Mouse (Mus musculus) brown adipose tissue, adult 24 weeks (tissue): ENCODE measurements around the gene Cbs. TPM values are rescaled to one million over a fixed set of nuclear protein-coding genes. Genes with fewer than 3 reads are reported as not detected.

Experiments used
- H3K27ac ChIP-seq: fragments of 200-500 bp; replicated peaks from 2 replicates; pipeline ENCODE4 v1.5.1; 2012; ENCODE audit warnings: low read depth, mild to moderate bottlenecking, low read length
- H3K4me1 ChIP-seq: fragments of 200-500 bp; 2 replicates; pipeline ENCODE4 v1.6.1; 2012; ENCODE audit warnings: low read length, mixed read lengths; ENCODE audit not compliant: control insufficient read depth, insufficient read depth, insufficient read length
- H3K4me3 ChIP-seq: fragments of 200-500 bp; 2 replicates; pipeline ENCODE4 v1.5.1; 2012; ENCODE audit warnings: low read depth, mild to moderate bottlenecking, low read length, moderate library complexity; ENCODE audit not compliant: insufficient read depth
- polyA plus RNA-seq: library from polyadenylated mRNA; stranded (reverse); fragments of >200 nt; gene quantifications from 2 replicates; pipeline ENCODE4 v1.2.4, GENCODE M21; 2012; ENCODE audit not compliant: missing spikeins, insufficient read depth, insufficient read length

Gene Cbs
- polyA plus RNA-seq, result 1.1 TPM in 1 of 2 replicates, not detected in the other

GRCm38 (mm10) chr17:31636942-31637811, at the start of gene Cbs:
Gene Cbs (minus strand): TSS chr17:31637238.
- Histone ChIP-seq H3K4me1 (peaks cover 7% of the 10 kb centered on the region; the same call in 1 of the 2 replicates), H3K4me3 (peak within 1 kb of the TSS; percentile 51), H3K27ac (no peak within 1 kb of the TSS)

- Histone ChIP-seq H3K4me1 (peaks cover 4% of the 10 kb centered on the region; the same call in 1 of the 2 replicates), H3K27ac (no peak overlapping the region), H3K4me3 (no peak overlapping the region)
Observed at GRCm38 (mm10) chr17:31686225-31686564, 49.2 kb upstream of the Cbs start.

- no peak overlapping the region for H3K4me3 ChIP-seq
- H3K4me1 ChIP-seq, result peaks cover 4% of the 10 kb centered on the region; the same call in 1 of the 2 replicates
- no peak overlapping the region for H3K27ac ChIP-seq
Observed at GRCm38 (mm10) chr17:31685514-31686224, 48.6 kb upstream of the Cbs start.

- Histone ChIP-seq H3K4me3 (no peak overlapping the region), H3K27ac (no peak overlapping the region)
Observed at GRCm38 (mm10) chr17:31680450-31680849, 43.4 kb upstream of the Cbs start.

GRCm38 (mm10) chr17:31677507-31677906, 40.5 kb upstream of the Cbs start, which contains the start of gene Cryaa:
Gene Cryaa (plus strand): TSS chr17:31677807.
- no peak within 1 kb of the TSS for H3K27ac ChIP-seq
- no peak within 1 kb of the TSS for H3K4me3 ChIP-seq
- H3K4me1 ChIP-seq, result no peaks in the 10 kb centered on the region

More at GRCm38 (mm10) chr17:31680450-31680849, 43.4 kb upstream of the Cbs start:
- no peaks in the 10 kb centered on the region for H3K4me1 ChIP-seq

GRCm38 (mm10) chr17:31674426-31674825, 37.4 kb upstream of the Cbs start:
- H3K27ac ChIP-seq, result no peak overlapping the region
- H3K4me3 ChIP-seq, result no peak overlapping the region
- no peaks in the 10 kb centered on the region for H3K4me1 ChIP-seq

GRCm38 (mm10) chr17:31672279-31672678, 35.2 kb upstream of the Cbs start:
- Histone ChIP-seq H3K27ac (no peak overlapping the region), H3K4me1 (no peaks in the 10 kb centered on the region), H3K4me3 (no peak overlapping the region)

- Histone ChIP-seq H3K4me3 (no peak overlapping the region), H3K27ac (no peak overlapping the region), H3K4me1 (no peaks in the 10 kb centered on the region)
Observed at GRCm38 (mm10) chr17:31671698-31672097, 34.7 kb upstream of the Cbs start.

GRCm38 (mm10) chr17:31670163-31670562, 33.1 kb upstream of the Cbs start:
- no peak overlapping the region for H3K27ac ChIP-seq

GRCm38 (mm10) chr17:31668306-31668705, 31.3 kb upstream of the Cbs start:
- Histone ChIP-seq H3K4me3 (no peak overlapping the region), H3K27ac (no peak overlapping the region), H3K4me1 (no peaks in the 10 kb centered on the region)

More at GRCm38 (mm10) chr17:31670163-31670562, 33.1 kb upstream of the Cbs start:
- H3K4me1 ChIP-seq, result no peaks in the 10 kb centered on the region
- H3K4me3 ChIP-seq, result no peak overlapping the region

GRCm38 (mm10) chr17:31664760-31665159, 27.7 kb upstream of the Cbs start:
- no peak overlapping the region for H3K4me3 ChIP-seq
- no peak overlapping the region for H3K27ac ChIP-seq
- H3K4me1 ChIP-seq, result no peaks in the 10 kb centered on the region

GRCm38 (mm10) chr17:31662855-31663254, 25.8 kb upstream of the Cbs start:
- no peaks in the 10 kb centered on the region for H3K4me1 ChIP-seq
- no peak overlapping the region for H3K27ac ChIP-seq
- no peak overlapping the region for H3K4me3 ChIP-seq

- Histone ChIP-seq H3K4me1 (peaks cover 7% of the 10 kb centered on the region), H3K4me3 (no peak overlapping the region), H3K27ac (no peak overlapping the region)
Observed at GRCm38 (mm10) chr17:31660661-31661250, 23.7 kb upstream of the Cbs start.

GRCm38 (mm10) chr17:31658468-31659185, 21.6 kb upstream of the Cbs start, which contains the start of gene U2af1:
Gene U2af1 (minus strand): TSS chr17:31658892.
- Histone ChIP-seq H3K27ac (peak within 1 kb of the TSS; percentile 91), H3K4me3 (peak within 1 kb of the TSS; percentile 90), H3K4me1 (peaks cover 9% of the 10 kb centered on the region)

GRCm38 (mm10) chr17:31658136-31658467, 21.1 kb upstream of the Cbs start:
- H3K27ac ChIP-seq, result peak overlapping the region; percentile 91
- peaks cover 9% of the 10 kb centered on the region for H3K4me1 ChIP-seq
- H3K4me3 ChIP-seq, result peak overlapping the region; percentile 90
